Mouse (Mus musculus): ENCODE data around the gene Bcl11b.

Gene Bcl11b

DNA sequence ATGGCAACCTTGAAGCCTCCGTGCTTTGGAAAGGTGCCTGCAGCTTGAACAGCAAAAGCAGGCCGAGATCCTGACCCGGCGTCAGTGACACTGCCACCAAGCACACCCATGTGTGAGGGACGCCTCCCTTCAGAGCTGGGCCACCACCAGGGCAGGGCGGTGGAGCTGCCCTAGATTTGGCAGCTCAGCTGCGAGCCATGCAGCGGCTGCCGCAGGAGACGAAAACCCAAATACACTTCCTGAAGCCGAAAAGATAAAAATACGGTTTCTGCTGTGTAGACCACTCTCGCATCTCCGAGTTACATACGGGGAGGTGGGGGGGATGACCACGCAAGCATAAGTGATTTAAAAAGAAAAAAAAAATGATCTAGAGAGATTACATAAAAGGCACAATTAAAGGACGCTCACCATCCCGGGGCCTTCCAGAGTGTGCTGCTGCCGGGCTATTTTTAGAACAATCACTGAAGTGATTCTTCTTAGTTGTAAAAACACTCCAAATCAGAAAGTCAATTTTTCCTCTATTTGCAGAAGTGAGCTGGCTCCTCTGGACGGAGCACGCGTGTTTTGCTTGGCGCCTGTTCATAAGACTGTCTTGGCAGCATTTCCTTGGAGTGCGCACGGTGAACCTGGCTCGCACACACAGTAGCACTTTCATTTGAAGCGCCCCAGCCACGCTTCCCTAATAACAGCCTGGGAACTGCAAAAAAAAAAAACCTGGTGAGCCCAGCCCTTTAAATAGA, 72.6 kb downstream of the Bcl11b start:
- DNase-seq: peak; percentile 84

DNA sequence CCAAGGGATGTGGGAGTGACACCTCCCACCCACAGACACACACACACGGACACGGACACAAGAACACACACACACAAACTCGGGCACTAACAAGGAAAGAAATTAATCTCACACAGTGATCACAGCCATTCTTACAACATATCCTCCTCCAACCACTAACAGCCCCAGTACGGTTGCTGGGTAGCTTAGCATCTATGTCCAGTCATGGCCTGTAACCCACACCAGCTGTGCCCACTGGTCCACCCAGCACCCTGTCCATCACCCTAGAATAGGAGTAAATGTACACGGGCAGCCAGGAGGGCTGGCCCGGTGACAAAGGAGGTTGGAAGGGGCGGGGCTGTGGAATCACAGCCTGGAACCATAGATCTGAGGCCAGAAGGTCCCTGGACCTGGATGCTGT, 74.5 kb downstream of the Bcl11b start:
- no peak for DNase-seq

GRCm38 (mm10) chr12:107928464-107928901, 74.9 kb downstream of the Bcl11b start:
- no peak for DNase-seq

- DNase-seq: peak; percentile 93
Measured at GRCm38 (mm10) chr12:107927961-107928431, 75.4 kb downstream of the Bcl11b start.

DNA sequence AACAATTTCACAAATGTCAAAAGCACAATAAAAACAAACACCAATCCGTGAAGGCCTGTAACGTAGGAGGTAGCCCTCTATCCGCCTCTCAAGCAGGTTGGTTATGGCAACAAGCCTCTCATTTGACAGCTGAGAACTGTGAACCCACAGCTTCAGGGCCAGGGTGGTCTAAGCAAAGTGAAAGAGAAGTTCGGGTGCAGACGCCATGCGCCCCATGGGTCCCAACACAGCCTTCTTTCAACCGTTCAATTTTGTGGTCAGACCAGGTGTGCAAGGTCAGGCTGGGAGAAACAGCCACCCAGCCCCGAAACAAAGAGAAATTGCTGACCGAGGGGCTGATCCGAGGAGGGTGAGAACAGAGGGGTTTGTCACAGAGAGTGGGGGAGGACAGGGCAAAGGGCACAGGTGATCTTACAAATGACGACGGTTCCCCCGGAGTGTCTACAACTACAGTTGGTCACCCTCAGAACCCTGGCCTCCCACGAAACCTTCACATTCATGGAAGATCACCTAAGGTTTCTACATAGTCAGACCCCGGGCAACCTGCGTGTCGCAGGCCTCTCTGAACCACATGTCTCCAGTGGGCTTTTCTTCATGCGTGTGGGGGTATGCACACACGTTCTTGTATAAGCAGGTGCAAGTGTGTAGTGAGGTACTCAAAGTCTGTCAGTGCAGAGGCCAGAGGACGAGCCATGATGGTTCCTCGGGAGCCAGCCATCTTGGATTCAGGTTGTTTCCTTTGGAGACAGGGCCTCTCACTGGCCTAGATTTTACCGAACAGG, 77.1 kb downstream of the Bcl11b start:
- peak; percentile 79 for DNase-seq

DNA sequence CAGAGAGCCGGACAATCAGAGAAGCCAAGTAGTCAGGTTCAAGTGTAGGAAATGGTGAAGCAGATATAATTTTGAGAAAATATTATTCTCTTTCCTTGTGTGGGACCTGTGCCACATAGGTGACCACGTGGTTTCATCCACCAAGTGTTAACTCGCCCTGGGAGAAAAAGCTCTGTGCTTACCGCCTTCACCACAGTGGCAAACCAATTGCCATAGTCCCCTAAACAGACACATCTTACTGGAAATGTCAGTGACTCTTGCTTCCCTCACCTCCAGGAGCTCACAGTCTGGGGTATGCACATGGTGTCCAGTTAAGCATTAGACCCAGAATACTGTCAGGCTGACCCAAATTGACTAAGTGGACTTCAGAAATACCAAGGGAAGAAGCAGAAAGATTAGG, 78.7 kb downstream of the Bcl11b start:
- DNase-seq: no peak

- no peak for DNase-seq
Measured at GRCm38 (mm10) chr12:107923963-107924362, 79.4 kb downstream of the Bcl11b start.

DNA sequence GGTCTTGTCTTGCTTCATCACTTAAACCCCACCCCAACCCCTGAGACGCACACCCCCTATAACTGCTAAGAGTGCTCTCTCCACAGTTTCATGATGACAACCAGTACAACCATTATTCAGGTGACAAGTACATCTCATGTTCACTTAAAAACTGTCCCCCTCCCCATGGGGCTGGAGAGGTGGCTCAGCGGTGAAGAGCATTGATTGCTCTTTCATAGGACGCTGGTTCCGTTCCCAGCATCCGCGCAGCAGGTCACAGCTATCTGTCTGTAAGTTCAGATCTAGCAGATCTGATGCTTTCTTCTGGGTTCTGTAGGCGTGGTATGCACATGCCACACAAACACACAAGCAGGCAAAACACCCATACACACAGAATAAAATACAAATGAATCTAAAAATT, 81.2 kb downstream of the Bcl11b start:
- DNase-seq: no peak

- no peak for DNase-seq
Measured at GRCm38 (mm10) chr12:107921566-107921965, 81.8 kb downstream of the Bcl11b start.

GRCm38 (mm10) chr12:107921154-107921553, 82.2 kb downstream of the Bcl11b start:
- DNase-seq: peak; percentile 70

DNA sequence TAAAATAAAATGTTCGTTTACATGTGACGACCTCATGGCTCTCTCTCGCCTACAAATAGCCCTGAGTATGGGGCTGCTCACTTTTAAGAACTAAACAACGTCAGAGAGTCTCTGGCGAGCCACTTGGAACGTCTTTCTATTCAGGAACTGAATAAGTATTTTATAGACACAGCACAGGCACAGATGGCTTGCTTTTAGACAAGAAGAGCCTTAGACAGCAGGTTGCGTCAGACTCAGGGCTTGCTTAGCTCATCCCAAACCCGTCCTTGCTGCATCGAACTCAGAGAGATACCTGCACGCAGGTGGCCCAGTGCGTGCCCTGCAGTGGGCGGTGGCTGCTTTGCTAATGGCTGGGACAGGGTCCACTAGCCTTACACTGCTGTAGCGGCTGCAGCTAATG, 82.7 kb downstream of the Bcl11b start:
- no peak for DNase-seq

DNA sequence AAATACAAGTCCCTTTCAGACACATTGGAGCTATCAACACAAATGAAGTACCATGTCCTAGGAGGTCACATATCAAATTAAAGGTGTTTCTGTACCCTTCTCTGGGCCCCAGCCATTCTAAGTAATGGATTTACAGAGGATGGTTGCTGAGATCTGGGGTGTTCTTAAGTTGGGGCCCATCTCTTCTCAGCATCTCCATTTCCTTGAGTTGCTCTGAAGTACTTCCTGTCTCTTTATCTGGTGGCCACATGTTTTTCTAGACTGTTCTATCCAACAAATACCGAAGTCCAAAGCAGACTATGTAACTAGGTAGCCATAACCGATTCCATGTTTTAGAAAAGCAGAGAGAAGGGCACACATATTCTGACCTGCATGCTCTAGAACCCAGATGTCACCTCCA, 83.3 kb downstream of the Bcl11b start:
- no peak for DNase-seq

DNA sequence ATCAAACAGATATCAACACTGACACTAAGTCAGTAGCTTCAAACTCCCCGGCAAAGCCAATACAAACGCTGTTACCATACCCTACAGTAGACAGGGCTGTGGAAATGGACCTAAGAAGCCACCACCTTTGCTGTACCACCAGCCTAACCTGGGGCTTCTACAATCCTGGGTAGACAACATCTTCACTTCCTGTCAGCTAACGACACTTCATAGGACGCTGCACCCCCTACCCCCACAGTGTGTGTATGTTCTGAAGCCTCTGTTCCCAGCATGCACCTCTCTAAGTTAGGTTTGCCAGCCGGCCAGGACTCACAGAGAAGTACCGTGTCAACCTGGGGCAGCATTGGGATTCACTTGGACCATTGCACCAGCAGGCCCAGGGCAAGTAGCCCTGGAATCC, 84.6 kb downstream of the Bcl11b start:
- DNase-seq: peak; percentile 80

DNA sequence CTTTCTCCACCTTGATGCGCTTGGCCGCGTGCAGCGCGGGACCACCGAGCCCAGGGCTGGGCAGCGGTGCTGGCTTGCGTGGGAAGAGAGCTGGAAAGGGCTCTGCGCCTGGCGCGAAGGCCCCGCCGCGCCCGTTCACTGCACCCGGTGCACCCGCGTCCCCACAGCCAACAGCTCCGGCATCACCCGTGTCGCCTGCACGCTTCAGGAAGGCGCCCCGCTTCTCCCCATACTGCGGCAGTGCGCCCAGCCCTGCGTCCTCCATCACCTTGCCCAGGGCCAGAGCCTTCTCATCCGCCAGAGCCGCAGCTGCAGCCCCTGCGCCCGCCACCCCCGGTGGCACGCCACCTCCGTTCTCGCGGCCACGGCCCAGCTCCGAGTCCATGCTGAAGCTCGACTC, 87.4 kb downstream of the Bcl11b start:
- DNase-seq: no peak

DNA sequence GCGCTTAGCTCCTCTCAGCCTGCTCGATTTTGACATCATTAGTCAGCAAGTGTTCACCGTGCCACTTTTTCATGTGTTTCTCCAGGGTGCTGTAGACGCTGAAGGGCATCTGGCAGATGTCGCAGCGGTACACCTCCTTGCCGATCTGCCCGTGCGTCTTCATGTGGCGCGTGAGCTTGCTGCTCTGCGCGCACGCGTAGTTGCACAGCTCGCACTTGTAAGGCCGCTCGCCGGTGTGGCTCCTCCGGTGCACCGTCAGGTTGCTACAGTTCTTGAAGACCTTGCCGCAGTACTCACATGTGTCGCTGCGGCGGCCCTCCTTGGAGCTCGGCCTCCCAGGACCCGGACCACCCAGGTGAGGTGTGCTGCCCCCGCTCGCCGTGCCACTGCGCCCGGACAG, 88.0 kb downstream of the Bcl11b start:
- DNase-seq: no peak

DNA sequence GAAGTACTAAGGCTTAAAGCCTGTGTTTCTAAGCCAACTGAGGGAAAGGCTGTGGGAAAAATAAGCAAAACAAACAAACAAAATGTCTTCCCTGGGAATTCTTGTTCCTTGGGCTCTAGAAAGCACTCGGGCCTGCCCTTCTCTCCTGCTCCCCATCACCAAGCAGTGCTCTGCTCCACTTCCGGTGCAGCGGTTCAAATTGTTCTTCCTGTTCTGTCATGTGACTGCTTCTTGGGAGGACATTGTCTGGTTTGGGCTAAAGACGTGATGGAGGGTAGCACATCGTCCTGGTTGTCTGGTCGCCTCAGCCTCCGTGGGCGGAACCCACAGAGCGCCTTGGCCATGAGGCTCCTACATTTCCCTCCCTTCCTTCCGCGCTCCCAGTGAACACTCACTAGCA, 94.6 kb downstream of the Bcl11b start:
- peak; percentile 52 for DNase-seq

GRCm38 (mm10) chr12:107905333-107905732, 98.1 kb downstream of the Bcl11b start:
- no peak for DNase-seq

DNA sequence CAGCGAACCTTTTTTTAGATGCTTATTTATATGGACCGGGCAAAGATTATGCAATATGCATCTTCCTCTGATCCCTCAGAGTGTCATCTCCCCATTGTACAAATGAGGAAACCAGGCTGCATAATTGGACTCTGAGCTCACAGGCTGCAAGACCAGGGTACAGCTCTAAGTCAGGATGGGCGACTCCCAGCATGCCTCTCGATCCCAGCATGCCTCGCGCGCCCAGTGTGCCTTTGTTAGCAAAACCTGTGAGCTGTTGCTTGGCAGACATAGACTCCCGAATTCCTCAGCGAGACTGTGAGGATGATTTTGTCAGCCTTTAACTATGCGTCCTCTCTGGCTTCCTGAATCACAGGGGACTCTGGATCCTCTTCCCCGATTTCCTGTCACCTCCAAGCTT, 98.9 kb downstream of the Bcl11b start:
- no peak for DNase-seq

DNA sequence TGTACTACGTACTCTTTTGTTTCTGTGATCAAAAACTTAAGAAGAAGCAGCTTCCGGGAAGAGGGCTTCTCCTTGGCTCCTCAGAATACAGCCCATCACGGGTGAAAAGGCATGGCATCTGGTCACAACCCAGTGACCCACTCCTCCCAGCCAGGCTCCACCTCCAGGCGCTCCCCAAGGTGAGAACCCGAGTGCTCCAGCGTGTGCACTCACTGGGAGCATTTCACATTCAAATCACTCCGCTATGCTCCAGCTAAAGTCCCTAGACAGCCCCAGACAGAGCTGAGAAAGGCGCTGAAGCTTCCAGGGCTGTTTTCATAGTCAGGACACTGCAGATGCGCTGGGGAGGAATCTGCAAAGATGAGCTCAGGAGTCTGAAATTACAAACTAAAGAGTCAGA, 99.5 kb downstream of the Bcl11b start:
- no peak for DNase-seq

DNA sequence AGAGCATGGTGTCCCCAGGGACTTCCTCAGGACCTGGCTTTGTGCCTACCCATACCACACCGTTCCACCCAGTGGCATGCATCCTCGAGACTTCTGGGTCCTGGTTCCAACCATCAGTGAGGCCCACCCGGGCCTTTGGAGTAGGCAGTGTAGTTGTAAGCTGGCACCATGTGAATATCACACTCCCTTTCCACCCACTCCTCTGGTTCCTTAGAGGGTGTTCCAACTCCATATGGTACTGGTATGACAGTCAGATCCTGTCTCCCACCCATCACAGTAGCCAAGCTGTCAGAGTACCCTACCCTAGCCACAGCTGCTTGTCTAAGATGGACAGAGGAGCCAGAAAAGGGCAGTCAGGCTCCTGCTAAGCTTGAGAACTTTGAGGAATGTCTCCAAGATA, 112.0 kb downstream of the Bcl11b start:
- no peak for DNase-seq

GRCm38 (mm10) chr12:107890326-107890725, 113.1 kb downstream of the Bcl11b start:
- DNase-seq: no peak

GRCm38 (mm10) chr12:107889841-107890240, 113.6 kb downstream of the Bcl11b start:
- DNase-seq: no peak

DNA sequence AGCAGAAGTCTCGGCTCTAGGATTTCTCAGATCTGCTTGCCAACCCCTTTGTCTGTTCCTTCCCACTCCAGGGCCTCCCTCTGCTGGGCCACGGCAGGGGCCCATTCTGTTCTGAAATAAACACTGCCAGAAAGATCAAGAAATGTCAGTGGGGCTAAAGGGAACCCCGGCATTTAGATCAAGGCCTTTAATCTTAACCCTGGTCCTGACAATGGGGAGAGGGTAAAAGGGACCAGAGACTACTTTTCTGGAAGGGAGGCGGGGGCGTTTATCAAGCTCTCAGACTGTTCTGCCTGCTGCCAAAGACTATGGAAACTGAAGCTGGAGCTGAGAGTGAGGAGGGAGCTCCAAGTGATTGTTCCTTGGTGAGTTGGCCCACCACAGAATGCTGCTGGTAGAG, 114.8 kb downstream of the Bcl11b start:
- DNase-seq: no peak

GRCm38 (mm10) chr12:107888049-107888448, 115.4 kb downstream of the Bcl11b start:
- no peak for DNase-seq

Data from thymus, postnatal 14 days (tissue).